Mouse (Mus musculus) T-cell, adult 2 months (primary cell): ENCODE results near the gene Pnn.
"Not testable (repeated sequence)": the region's sequence is repeated elsewhere in the genome, so short reads cannot be mapped to it uniquely, and the experiment has no call there.

Experiments
- DNase-seq: peaks from one replicate; pipeline ENCODE4 v3.0.0; 2022; ENCODE audit warnings: low spot score

Gene Pnn

GRCm38 (mm10) chr12:59066448-59067077 is at the start of gene Pnn:
TSS of gene Pnn (plus strand) at chr12:59066884.
- peak; percentile 98 for DNase-seq

- no peak for DNase-seq
Observed at GRCm38 (mm10) chr12:59017970-59018369, 48.7 kb upstream of the Pnn start.

GRCm38 (mm10) chr12:59019891-59020290 is 46.8 kb upstream of the Pnn start:
- no peak for DNase-seq

GRCm38 (mm10) chr12:59021306-59021705 is 45.4 kb upstream of the Pnn start:
- peak; percentile 24 for DNase-seq

GRCm38 (mm10) chr12:59032101-59032500 is 34.6 kb upstream of the Pnn start:
- no peak for DNase-seq

GRCm38 (mm10) chr12:59039162-59039970 is 27.3 kb upstream of the Pnn start:
- DNase-seq: no peak

GRCm38 (mm10) chr12:59039971-59040844 is 26.5 kb upstream of the Pnn start:
- no peak for DNase-seq

- no peak for DNase-seq
Observed at GRCm38 (mm10) chr12:59040851-59041250, 25.8 kb upstream of the Pnn start.

- no peak for DNase-seq
Observed at GRCm38 (mm10) chr12:59052470-59052869, 14.2 kb upstream of the Pnn start.

GRCm38 (mm10) chr12:59053166-59053565 is 13.5 kb upstream of the Pnn start:
- DNase-seq: no peak

- no peak for DNase-seq
Observed at GRCm38 (mm10) chr12:59053976-59054375, 12.7 kb upstream of the Pnn start.

GRCm38 (mm10) chr12:59055196-59055850 is 11.4 kb upstream of the Pnn start:
- DNase-seq: no peak

GRCm38 (mm10) chr12:59056222-59056621 is 10.5 kb upstream of the Pnn start:
- DNase-seq: no peak

- DNase-seq: not testable (repeated sequence)
Observed at GRCm38 (mm10) chr12:59058242-59058641, 8.4 kb upstream of the Pnn start.

GRCm38 (mm10) chr12:59060322-59060721 is 6.4 kb upstream of the Pnn start:
- DNase-seq: no peak

- DNase-seq: peak; percentile 70
Observed at GRCm38 (mm10) chr12:59060993-59061595, 5.6 kb upstream of the Pnn start, which contains the start of gene Trappc6b. TSS of gene Trappc6b (minus strand) at chr12:59061472.

GRCm38 (mm10) chr12:59064837-59065236 is 1.8 kb upstream of the Pnn start:
- no peak for DNase-seq

GRCm38 (mm10) chr12:59065776-59066175 is 908 bp upstream of the Pnn start:
- DNase-seq: no peak

GRCm38 (mm10) chr12:59067095-59067494 is 411 bp downstream of the Pnn start:
- DNase-seq: peak; percentile 29

- no peak for DNase-seq
Observed at GRCm38 (mm10) chr12:59068791-59069190, 2.1 kb downstream of the Pnn start.

- no peak for DNase-seq
Observed at GRCm38 (mm10) chr12:59072286-59072685, 5.6 kb downstream of the Pnn start.
